Mouse (Mus musculus): Measurements from ENCODE around the gene Cct8. TPM values are rescaled to one million over a fixed set of nuclear protein-coding genes. Genes with fewer than 3 reads are reported as not detected.
"Not testable (repeated sequence)": the region's sequence is repeated elsewhere in the genome, so short reads cannot be mapped to it uniquely, and the experiment has no call there.

Cct8 gene
- 100 to 1,000 TPM; 139 to 159 (median 147) TPM for total RNA-seq (2022)

DNA sequence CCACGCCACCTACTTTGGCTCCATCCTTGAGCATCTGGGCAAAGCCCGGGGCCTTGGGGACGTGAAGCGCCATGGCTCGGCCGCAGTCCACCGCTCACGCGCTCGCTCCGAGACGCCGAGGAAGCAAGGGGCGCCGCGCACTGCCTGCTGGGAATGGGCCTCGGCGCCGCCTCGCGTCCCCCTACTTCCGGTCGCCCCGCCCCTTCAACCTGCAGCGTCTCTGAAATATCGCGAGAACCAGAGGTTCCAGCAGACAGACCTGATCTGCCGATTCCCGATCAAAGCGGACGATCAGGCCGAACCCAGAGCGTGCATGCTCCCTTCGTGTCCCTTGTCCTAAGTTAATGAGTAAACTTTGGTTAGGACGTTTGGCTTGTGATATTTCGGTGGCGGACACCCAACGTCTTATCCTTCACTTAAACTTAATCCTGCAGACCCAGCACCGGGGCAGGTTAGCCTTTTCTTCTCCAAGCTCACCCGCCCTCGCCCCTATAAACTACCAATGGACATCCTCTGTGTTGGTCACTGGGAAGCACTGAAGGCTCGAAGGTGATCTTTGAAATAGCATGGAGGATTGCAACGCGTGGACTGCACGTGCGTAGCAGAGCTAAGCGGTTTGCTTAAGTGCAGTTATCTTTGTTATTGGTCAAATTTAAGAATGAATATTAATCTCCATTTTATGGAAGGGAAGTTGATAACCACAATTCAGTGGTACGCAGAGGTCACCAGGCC, at the start of gene Cct8:
TSS of gene Cct8 (minus strand) at position 158 of the 732 bp plus-strand sequence.
- peak; percentile 97 for DNase-seq (ENCODE audit: low spot score)

DNA sequence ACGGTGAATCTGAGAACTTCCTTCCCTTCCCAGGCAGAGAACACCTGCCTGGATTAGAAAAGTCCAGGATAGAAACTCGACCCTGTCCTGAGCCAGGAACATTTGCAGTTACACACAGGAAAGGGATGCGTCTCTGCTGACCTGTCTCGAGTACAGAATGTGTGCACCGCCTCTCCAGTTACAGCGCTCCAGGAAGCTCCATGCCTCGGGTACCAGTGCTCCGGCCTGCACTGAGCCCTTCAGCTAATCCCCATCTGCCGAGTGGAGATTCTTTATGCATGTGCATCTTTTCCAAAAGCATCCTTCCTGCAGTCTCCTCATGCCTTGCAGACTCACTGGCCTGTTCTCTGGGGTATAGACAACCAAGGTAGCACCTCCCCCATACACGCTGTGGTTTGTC, 33.1 kb upstream of the Cct8 start:
- DNase-seq (ENCODE audit: low spot score), result no peak

DNA sequence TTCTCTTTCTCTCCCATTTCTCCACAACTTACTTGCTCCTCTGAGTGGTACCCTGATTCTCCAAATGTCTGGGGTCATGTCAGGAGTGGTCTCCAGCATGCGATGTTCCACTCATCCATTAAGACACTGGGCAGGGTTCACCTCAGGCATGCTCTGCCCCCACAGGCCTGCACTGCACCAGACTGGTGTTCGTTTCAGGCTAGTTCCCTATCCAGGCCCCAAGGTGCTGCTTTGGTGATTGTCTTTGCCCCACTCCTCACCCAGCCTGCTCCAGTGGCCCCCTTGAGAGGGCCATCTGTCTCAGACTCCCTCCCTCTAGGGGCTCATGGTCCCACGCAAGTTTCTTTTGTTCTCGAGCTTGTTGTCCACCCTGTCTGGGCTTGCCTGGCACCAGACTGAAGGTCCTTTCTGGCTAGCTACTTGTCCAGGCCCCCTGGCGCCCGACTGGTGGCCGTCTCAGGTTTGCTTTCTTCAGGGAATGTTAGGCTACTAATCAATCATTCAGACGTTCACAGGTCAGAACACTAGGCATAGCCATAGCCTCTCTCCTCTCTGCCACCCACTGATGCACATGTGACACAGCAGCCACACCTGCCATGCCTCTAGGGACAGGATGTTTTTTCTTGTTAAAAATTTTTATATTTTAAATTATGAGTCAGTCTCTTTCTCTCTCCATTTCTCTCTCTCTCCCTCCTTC, 32.0 kb upstream of the Cct8 start:
- no peak for DNase-seq (ENCODE audit: low spot score)

DNA sequence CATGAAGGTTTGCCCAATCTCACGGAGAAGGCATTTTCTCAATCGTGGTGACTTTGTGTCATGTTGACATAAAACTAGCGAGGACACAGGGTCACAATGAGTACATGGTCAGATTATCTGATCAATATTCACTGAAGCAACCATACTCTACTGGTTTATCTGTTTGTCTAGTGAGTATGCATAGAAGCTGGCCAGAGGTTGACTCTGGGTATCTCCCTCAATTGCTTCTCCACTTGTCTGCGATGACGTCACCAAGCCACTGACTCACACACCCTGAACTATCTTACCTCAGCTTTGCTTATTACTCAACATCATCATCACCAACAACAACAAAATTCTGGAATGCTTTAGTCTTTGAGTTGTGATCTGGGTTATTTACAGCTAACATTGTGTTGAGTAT, 28.6 kb upstream of the Cct8 start:
- DNase-seq (ENCODE audit: low spot score), result no peak

DNA sequence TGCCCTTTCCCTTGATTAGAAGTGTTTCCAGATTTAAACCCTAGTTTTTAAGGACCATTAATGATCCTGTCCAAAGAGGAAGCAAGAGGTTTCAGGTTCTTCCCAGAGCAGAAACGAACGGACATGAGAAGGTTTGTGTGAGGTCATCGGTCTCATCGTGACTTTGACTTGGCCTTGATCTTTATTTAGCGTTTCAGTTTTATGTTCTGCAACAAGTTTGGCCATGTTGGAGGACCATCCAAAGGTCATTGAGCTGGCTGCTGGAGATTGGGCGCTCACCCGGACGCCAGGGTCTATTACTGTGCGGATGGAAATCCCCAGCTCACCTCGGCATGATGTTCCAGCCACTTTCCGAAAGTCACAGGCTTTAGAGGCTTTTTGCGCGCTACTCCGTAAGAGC, 16.7 kb upstream of the Cct8 start:
- no peak for DNase-seq (ENCODE audit: low spot score)

DNA sequence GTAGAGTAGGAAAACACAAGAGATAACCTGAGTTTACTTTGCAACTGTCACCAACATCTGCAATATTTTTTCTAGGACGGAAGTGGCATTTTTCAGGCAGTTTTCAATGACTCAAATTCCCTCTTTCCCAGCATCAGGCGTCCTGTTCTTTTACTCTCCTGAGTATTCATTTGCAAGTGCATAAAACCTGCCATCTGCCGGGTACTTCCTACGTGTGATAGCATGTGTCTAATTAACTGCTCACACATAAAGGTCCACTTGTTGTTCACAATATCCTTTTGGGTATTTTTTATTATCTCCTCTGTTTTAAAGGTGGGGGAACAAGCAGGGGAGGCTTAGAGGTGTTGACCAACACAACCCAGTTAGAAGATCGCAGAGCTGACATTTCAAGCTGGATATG, 16.0 kb upstream of the Cct8 start:
- DNase-seq (ENCODE audit: low spot score), result no peak

DNA sequence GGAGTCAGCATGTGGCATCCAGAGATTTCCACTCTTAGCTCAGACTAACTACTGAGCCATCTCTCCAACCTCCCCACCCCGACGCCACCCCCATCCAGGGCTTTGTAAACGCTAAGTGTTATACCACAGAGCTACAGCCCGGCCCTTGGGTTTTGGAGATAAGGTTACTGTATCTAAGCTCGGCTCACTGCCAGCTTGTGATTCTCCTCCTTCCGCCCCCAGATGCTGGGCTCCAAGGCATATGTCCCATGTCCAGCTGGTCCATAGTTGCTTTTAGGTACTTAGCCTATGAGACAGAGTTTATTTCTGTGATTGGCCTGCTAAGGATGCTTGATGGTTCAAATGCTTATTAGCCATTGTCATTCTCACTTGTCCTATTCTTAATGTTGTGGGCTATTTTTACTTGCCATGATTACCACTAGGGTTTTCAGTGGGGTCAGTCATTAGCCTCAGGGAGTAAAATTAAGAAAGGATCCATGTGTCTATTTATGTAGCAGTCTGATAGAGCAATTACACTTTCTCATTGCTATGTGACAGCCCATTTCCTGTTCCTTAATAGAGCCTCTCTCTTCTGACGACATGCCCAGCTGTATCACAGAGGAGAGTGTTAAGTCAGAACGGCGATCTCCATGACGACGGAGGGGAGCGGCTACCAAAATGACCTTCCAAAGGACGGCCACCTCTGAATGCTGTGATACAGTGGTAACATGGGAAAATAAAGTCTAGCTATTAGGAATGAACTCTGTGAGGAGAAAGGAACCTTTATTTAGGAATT, 5.8 kb upstream of the Cct8 start:
- DNase-seq (ENCODE audit: low spot score), result peak; percentile 22

DNA sequence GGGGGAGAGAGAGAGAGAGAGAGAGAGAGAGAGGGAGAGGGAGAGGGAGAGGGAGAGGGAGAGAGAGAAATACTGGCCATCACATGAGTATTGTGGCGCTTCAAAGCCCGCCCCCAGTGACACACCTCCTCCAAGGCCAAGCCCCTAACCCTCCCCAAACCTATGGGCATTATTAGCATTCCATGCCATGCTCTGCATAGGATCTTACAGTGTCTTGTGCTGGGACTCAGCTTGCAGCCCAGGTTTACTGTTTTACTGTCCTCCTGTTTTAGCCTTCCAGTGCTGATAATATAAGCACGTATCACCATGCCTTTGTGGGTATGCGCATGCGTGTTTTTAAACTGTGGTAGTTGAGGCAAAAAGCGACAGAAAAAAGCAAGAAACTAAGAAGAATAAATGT, 3.9 kb upstream of the Cct8 start:
- no peak for DNase-seq (ENCODE audit: low spot score)

DNA sequence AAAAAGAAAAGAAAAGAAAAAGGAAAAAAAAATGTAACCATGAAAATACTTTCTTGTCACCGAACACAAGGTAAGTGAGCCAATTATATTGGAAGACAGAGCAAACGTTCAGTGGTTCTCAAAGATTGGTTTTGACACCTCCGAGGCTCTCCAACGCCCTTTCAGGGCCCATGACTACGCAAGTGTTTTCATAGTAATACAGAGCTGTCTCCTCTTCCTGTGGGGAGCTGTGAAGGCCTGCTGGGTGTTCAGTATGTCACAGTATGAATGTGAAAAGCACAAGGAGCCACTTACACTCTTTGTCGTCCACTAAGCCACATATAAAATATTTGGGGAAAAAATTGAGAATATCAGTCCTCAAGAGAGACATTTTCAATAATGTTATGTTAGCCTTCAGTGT, 1.5 kb upstream of the Cct8 start:
- DNase-seq (ENCODE audit: low spot score), result no peak

DNA sequence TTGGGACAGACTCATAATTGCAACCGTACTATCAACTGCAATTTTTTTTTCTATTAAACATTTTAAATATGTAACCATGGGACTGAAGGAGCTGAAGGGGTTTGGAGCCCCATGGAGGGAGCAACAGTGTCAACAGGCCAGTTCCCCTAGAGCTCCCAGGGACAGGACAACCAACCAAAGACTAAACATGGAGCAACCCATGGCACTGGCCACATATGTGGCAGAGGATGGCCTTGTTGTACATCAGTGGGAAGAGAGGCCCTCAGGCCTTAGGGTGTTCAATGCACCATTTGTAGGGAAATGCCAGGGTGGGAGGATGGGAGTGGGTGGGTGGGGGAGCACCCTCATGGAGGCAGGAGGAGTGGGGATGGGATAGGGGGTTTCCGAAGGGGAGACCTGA, 1.1 kb upstream of the Cct8 start:
- no peak for DNase-seq (ENCODE audit: low spot score)

DNA sequence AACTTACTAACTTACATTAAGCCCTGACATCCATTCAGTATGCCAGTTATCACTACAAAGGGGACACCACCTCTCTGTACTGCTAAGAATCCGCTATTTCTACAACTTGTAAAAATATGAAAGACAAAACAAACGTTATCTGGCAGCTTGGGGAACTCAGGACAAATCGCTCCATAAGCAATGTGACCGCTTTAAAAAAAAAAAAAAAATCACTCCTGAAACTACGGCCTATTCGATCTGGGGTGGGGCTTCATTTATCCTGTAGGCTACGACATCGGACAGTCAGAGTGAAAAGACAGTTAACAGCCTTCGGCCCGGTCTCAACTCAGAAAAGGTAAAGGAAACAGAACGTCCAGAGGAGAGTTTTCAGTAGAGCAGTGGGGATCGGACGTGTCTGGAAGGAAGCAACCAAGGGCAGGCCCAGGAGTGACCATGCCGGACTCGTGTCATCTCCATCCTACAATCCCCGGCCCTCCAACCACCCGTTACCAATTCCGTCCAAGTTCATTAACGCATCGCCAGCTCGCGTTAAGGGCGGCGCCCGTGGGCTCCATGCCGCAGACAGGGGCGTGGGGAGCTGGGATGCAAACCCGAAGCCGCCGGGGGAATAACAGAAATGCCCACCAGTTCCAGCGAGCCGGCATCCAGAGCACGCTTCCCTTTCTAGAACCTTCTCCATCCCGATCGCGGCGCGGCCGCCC, 568 bp downstream of the Cct8 start:
- DNase-seq (ENCODE audit: low spot score), result no peak

DNA sequence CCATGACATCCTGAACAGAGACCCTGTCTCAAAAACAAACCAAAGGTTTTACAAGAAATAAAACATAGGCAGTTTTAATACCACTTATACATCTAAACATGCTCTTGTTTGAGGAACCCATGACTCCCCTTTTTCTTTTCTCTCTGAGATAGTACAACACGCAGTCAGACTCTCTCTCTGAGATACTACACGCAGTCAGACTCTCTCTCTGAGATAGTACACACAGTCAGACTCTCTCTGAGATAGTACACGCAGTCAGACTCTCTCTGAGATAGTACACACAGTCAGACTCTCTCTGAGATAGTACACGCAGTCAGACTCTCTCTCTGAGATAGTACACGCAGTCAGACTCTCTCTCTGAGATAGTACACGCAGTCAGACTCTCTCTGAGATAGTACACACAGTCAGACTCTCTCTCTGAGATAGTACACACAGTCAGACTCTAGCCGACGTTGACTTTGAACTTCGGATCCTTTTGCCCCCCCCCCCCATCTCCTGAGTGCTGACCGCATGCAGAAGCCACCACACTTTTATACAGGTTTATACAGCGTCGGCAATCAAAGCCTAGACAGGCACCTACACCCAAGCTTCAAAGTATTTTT, 3.4 kb downstream of the Cct8 start:
- DNase-seq (ENCODE audit: low spot score), result not testable (repeated sequence)

DNA sequence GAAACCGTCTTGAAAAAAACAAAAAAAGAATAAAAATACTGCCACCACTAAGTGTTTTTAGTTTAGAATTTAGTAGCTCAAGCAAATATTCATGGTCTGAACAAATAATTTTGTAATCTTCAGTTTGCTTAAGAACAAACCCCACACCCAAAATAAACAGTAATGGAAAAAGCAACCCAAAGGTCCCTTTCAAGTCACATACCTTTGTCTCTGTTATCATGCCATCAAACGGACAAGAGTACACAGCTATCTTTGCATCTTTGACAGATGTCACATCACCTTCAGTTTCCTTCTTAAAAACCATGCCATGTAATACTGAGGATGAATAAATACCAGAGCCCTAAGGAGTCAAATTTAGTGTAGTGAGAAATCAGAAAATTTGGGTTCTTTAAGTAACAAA, 7.1 kb downstream of the Cct8 start:
- no peak for DNase-seq (ENCODE audit: low spot score)

DNA sequence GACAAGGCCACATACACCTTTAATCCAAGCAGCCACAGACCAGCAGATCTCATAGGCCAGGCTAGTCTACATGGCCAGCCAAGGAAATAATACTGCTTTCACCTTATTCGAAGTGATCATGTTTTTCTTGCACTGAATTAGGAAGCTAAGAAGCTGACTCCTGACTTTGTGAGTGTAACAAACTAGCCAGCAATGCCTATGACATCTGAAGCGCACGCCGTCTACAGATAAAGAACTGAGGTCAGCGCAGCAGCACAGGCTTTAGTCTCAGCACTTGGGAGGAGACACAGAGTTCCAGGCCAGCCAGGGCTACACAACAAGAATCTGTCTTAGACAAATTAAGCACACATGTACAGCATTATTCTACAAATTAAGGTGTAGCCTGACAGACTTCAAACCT, 8.9 kb downstream of the Cct8 start:
- no peak for DNase-seq (ENCODE audit: low spot score)

DNA sequence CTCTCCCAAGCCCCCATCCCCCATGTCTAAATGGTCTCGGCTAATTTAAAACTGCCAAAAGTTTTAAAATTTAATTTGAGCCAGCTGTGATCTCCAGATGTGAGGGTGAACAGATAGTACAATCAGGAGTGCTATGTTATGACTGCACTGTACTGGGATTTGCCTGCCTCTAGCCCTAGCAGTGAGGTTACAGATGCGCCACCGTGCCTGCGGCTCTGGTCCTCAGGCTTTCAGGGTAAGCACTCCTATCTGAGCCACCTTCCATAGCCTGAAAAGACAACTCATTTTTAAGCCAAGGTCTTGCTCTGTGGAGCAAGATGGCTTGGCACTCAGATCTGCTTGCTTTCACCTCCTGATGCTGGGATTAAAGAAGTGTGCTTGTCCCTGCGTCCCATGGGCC, 11.3 kb downstream of the Cct8 start:
- DNase-seq (ENCODE audit: low spot score), result no peak

DNA sequence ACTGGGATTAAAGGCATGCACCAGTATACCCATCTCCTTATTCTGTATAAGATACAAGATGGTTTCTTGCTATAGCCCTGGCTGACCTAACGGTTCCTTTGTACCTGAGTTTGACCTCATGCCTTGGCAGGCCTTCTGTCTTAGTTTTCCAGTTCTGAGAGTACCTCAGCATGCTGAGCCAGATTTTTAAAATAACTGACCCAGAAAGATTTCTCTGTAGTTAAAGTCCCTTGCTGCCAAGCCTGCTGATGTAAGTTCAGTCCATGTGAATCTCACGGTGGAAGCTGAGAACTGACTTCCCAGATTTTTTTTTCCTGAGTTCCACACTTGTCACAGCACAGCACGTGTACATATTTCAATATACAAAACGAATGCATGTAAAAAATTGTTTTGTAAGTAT, 25.1 kb downstream of the Cct8 start:
- DNase-seq (ENCODE audit: low spot score), result peak; percentile 42

DNA sequence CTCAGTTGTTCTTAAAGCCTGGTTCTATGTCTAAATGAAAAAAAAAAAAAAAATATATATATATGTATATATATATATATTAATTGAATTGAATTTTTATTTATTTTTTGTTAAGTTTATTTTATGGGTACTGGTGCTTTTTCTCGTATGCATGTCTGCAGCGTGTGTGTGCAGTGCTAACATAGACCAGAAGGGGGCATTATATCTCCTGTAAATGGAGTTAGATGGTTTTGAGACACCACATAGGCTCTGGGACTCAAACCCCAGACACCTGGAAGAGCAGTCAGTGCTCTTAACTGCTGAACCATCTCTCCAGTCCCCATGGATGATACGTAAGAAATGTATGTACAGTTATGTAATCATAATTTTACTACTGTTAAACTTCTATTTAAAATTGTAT, 36.9 kb downstream of the Cct8 start:
- DNase-seq (ENCODE audit: low spot score), result no peak

DNA sequence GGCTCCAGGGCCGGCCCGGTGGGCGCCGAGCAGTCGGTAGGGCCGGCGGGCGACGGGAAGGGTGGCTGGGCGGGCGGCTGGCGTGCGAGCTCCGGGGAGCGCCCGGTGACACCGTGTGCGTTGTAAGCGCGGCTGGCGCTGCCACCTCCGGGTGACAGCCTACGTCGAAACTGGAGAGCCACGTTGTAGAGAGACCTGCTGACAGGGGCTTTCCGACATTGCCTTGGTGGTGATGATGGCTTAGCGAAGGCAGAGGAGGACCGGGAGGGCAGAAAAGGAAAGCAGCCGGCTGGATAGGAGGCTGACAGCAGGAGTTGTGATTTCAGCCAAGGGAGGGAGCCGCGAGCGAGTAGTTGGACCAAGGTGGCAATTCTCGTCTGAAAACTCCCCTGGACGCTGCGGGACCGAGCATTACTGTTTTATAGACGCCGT, 40.5 kb downstream of the Cct8 start:
- no peak for DNase-seq (ENCODE audit: low spot score)

DNA sequence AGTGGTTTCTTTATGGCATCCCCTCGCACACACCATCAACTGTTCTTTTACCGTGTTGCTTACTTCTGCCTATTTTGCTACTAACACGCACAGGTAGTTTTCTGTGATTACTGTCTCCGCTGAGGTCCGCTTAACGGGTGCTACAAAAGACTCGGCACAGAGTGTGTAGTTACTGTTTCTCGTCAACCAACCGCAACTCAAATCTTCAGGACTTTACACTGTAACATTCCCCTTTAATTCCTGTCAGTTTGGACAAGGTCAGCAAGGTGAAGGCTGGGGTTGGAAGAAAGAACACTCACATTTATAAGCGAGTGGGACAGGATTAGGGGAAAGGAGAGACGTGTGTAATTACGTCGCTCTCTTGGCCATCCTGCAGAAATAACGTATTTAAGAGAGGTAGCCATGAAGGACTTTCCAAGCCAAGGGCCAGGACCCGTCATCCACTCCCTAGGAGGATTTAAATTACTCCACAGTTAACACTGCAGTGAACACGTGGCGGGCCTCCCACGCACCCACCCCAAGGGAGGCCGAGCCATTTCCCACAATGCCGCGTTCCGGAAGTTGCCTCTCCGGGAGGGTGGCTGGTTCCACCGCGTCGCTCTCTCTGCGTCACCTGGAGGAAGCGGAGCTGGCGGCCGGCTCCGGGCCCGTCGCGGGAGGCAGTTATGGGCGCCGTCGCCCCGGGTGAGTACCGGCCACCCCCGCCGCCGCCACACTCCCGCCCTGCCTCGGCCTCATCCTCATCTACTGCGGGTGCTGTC, 41.1 kb downstream of the Cct8 start, which contains the start of gene Usp16:
TSS of gene Usp16 (plus strand) at position 285 of the 761 bp plus-strand sequence.
- DNase-seq (ENCODE audit: low spot score), result peak; percentile 95

DNA sequence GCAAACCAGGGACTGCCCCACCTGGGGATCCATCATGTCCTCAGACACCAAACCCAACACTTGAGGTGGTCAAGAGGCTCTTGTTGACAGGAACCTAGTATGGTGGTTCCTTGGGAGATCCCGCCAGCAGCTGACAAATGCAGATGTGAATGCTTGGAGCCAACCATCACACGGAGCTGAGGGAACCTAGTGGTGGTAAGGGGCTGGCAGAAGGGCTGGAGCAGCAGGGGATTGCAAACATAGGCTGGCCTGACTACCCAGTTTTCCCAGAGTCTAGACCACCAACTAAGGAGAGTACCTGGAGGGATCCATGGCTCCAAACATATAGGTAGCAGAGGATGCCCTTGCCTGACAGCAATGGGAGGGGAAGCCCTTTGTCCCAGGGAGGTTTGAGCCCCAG, 42.4 kb downstream of the Cct8 start:
- DNase-seq (ENCODE audit: low spot score), result no peak

DNA sequence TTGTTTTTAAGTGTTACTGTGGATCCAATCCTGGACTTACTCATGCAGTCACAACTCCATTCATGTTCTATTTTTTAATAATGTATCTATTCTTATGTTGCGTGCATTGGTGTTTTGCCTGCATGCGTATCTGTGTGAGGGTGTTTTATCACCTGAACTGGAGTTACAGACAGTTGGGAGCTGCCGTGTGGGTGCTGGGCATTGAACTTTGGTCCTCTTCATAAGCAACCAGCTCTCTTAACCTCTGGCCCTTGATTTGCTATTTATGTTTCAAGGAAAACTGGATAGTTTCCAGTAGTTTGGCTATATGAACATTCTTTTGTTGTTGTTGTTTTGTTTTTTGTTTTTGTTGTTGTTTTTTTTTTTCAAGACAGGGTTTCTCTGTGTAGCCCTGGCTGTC, 50.1 kb downstream of the Cct8 start:
- no peak for DNase-seq (ENCODE audit: low spot score)

Data from heart, adult 8-10 months (tissue).